Mouse (Mus musculus): ENCODE data around the gene Ptprr. TPM values are rescaled to one million over a fixed set of nuclear protein-coding genes. Genes with fewer than 3 reads are reported as not detected.

Gene Ptprr
- polyA plus RNA-seq, 1 experiment from 2014 or later, result 0.27 TPM

GRCm38 (mm10) chr10:116260658-116261433 is 242.8 kb downstream of the Ptprr start:
- peaks cover 13% of the 10 kb centered on the region; the same call in 1 of the 2 replicates for H3K4me1 ChIP-seq (ENCODE audit: control insufficient read depth, insufficient read depth, low read length)
- no peak overlapping the region for H3K4me2 ChIP-seq (replicated peaks; ENCODE audit: low read depth, low read length)
- no peaks in the 10 kb centered on the region for H3K27me3 ChIP-seq (ENCODE audit: control insufficient read depth, insufficient read depth, low read length)
- ATAC-seq (ENCODE audit: low FRiP score, low TSS enrichment), result no peak; the same call in 1 of the 2 replicates
- no peak overlapping the region for H3K4me3 ChIP-seq (ENCODE audit: low read length)
- no peaks in the 10 kb centered on the region for H3K9me3 ChIP-seq (ENCODE audit: control insufficient read depth, low read length)
- H3K27ac ChIP-seq (ENCODE audit: low read depth, low read length), result peak overlapping the region; percentile 30; the same call in 1 of the 2 replicates
- no peak overlapping the region for H3K9ac ChIP-seq (ENCODE audit: low read depth, low read length)
- no peaks in the 10 kb centered on the region for H3K36me3 ChIP-seq (ENCODE audit: control insufficient read depth, insufficient read depth, low read length)
- 61% methylated on average over 13 of the region's 13 CpGs for WGBS

- H3K4me1 ChIP-seq (ENCODE audit: control insufficient read depth, insufficient read depth, low read length), result peaks cover 13% of the 10 kb centered on the region; the same call in 1 of the 2 replicates
- no peak overlapping the region for H3K4me3 ChIP-seq (ENCODE audit: low read length)
- no peak for ATAC-seq (ENCODE audit: low FRiP score, low TSS enrichment)
- H3K36me3 ChIP-seq (ENCODE audit: control insufficient read depth, insufficient read depth, low read length), result no peaks in the 10 kb centered on the region
- H3K4me2 ChIP-seq (replicated peaks; ENCODE audit: low read depth, low read length), result no peak overlapping the region
- H3K27ac ChIP-seq (ENCODE audit: low read depth, low read length), result 0 out of 2 replicates have a peak overlapping the region, but pooled peaks have one; percentile 33
- H3K27me3 ChIP-seq (ENCODE audit: control insufficient read depth, insufficient read depth, low read length), result no peaks in the 10 kb centered on the region
- H3K9ac ChIP-seq (ENCODE audit: low read depth, low read length), result no peak overlapping the region
- WGBS, result 59% methylated on average over 5 of the region's 5 CpGs
- H3K9me3 ChIP-seq (ENCODE audit: control insufficient read depth, low read length), result no peaks in the 10 kb centered on the region
These were observed 243.5 kb downstream of the Ptprr start for GRCm38 (mm10) chr10:116261559-116261958.

DNA sequence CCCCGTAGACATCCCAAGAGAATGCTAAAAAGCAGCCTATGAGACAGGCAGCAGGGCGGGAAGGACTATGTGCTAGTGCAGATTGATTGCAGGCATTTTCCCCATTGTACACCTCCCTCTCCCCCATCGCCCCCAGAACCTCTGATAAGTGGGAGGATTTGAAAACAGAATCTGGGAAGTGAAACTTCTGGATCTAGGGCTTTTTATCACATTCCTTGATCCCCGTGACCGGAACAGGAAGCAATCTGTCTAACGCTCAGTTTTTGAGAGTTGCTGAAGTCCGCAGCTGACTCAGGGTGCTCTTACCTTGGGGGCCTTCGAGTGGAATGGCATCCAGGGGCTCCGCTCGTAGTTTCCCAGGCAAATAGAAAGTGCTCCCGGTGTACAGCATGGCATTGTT is 246.5 kb downstream of the Ptprr start:
- Histone ChIP-seq H3K4me3 (ENCODE audit: low read length) (no peak overlapping the region), H3K9me3 (ENCODE audit: control insufficient read depth, low read length) (no peaks in the 10 kb centered on the region), H3K27me3 (ENCODE audit: control insufficient read depth, insufficient read depth, low read length) (no peaks in the 10 kb centered on the region), H3K4me2 (replicated peaks; ENCODE audit: low read depth, low read length) (no peak overlapping the region), H3K4me1 (ENCODE audit: control insufficient read depth, insufficient read depth, low read length) (peaks cover 16% of the 10 kb centered on the region; the same call in 1 of the 2 replicates), H3K27ac (ENCODE audit: low read depth, low read length) (no peak overlapping the region), H3K9ac (ENCODE audit: low read depth, low read length) (no peak overlapping the region), H3K36me3 (ENCODE audit: control insufficient read depth, insufficient read depth, low read length) (no peaks in the 10 kb centered on the region)
- no peak for ATAC-seq (ENCODE audit: low FRiP score, low TSS enrichment)
- 46% methylated on average over 11 of the region's 11 CpGs for WGBS

GRCm38 (mm10) chr10:116266561-116267433 is 248.8 kb downstream of the Ptprr start:
- peak; percentile 77; the same call in 1 of the 2 replicates for ATAC-seq (ENCODE audit: low FRiP score, low TSS enrichment)
- WGBS, result 72% methylated on average over 15 of the region's 15 CpGs

GRCm38 (mm10) chr10:116267434-116267822 is 249.4 kb downstream of the Ptprr start:
- no peak overlapping the region for H3K9ac ChIP-seq (ENCODE audit: low read depth, low read length)
- no peaks in the 10 kb centered on the region for H3K9me3 ChIP-seq (ENCODE audit: control insufficient read depth, low read length)
- no peaks in the 10 kb centered on the region for H3K27me3 ChIP-seq (ENCODE audit: control insufficient read depth, insufficient read depth, low read length)
- ATAC-seq (ENCODE audit: low FRiP score, low TSS enrichment), result peak; percentile 61; the same call in 1 of the 2 replicates
- no peak overlapping the region for H3K4me3 ChIP-seq (ENCODE audit: low read length)
- peaks cover 13% of the 10 kb centered on the region; the same call in 1 of the 2 replicates for H3K4me1 ChIP-seq (ENCODE audit: control insufficient read depth, insufficient read depth, low read length)
- peak overlapping the region; percentile 89; the same call in 1 of the 2 replicates for H3K27ac ChIP-seq (ENCODE audit: low read depth, low read length)
- H3K36me3 ChIP-seq (ENCODE audit: control insufficient read depth, insufficient read depth, low read length), result no peaks in the 10 kb centered on the region
- WGBS, result 65% methylated on average over 4 of the region's 4 CpGs
- no peak overlapping the region for H3K4me2 ChIP-seq (replicated peaks; ENCODE audit: low read depth, low read length)

More at GRCm38 (mm10) chr10:116266561-116267433, 248.8 kb downstream of the Ptprr start:
- Histone ChIP-seq H3K27ac (ENCODE audit: low read depth, low read length) (peak overlapping the region; percentile 89), H3K9ac (ENCODE audit: low read depth, low read length) (no peak overlapping the region), H3K4me1 (ENCODE audit: control insufficient read depth, insufficient read depth, low read length) (peaks cover 13% of the 10 kb centered on the region; the same call in 1 of the 2 replicates), H3K9me3 (ENCODE audit: control insufficient read depth, low read length) (no peaks in the 10 kb centered on the region), H3K36me3 (ENCODE audit: control insufficient read depth, insufficient read depth, low read length) (no peaks in the 10 kb centered on the region), H3K4me3 (ENCODE audit: low read length) (no peak overlapping the region), H3K27me3 (ENCODE audit: control insufficient read depth, insufficient read depth, low read length) (no peaks in the 10 kb centered on the region), H3K4me2 (replicated peaks; ENCODE audit: low read depth, low read length) (no peak overlapping the region)

GRCm38 (mm10) chr10:116268343-116268742 is 250.3 kb downstream of the Ptprr start:
- Histone ChIP-seq H3K9me3 (ENCODE audit: control insufficient read depth, low read length) (no peaks in the 10 kb centered on the region), H3K4me3 (ENCODE audit: low read length) (no peak overlapping the region)
- WGBS, result 64% methylated on average over 4 of the region's 4 CpGs

DNA sequence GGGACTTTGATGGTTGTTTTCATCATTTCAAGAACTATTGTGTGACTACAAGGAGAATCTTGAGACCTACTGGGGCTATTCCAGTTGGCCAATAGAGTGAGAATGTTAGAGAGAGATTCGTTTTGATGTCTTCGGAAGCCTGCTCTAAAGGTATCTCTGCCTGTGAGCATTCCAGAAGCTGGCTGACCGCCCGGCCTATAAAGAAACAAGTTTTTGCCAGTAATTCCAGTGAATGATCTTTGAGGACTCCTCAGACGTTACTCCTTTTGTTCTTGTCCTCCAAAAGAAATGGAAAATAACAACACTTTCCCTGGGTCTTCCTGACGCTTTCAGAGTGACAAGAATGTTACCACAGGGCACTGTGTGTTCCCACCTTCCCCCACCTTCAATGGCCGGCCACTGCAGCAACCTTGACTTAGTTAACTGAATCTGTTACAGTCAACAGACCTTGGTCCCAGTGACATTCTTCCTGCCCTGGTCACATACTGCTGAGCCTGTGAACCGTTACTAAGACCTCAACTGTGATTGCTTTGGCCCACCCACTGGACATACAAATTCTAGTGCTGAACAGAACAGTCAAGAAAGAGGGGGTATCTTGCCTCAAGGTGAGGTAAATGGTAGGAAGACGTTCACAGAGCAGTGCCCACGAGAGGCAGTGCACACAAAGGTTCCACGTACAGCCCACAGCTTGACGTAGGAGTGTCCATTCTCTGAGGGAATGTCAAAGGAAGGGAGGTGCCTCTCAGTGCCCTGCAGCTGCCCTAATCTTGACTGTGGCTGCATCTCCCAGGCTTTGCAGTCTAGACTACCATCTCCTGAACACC is 252.8 kb downstream of the Ptprr start:
- Histone ChIP-seq H3K36me3 (ENCODE audit: control insufficient read depth, insufficient read depth, low read length) (no peaks in the 10 kb centered on the region), H3K9me3 (ENCODE audit: control insufficient read depth, low read length) (no peaks in the 10 kb centered on the region), H3K27me3 (ENCODE audit: control insufficient read depth, insufficient read depth, low read length) (no peaks in the 10 kb centered on the region), H3K4me2 (replicated peaks; ENCODE audit: low read depth, low read length) (no peak overlapping the region), H3K4me3 (ENCODE audit: low read length) (no peak overlapping the region), H3K4me1 (ENCODE audit: control insufficient read depth, insufficient read depth, low read length) (peaks cover 9% of the 10 kb centered on the region; the same call in 1 of the 2 replicates), H3K9ac (ENCODE audit: low read depth, low read length) (no peak overlapping the region), H3K27ac (ENCODE audit: low read depth, low read length) (no peak overlapping the region)
- 69% methylated on average over 12 of the region's 12 CpGs for WGBS
- ATAC-seq (ENCODE audit: low FRiP score, low TSS enrichment), result no peak

More at GRCm38 (mm10) chr10:116268343-116268742, 250.3 kb downstream of the Ptprr start:
- Histone ChIP-seq H3K27me3 (ENCODE audit: control insufficient read depth, insufficient read depth, low read length) (no peaks in the 10 kb centered on the region), H3K36me3 (ENCODE audit: control insufficient read depth, insufficient read depth, low read length) (no peaks in the 10 kb centered on the region), H3K27ac (ENCODE audit: low read depth, low read length) (no peak overlapping the region), H3K4me1 (ENCODE audit: control insufficient read depth, insufficient read depth, low read length) (peaks cover 13% of the 10 kb centered on the region; the same call in 1 of the 2 replicates), H3K4me2 (replicated peaks; ENCODE audit: low read depth, low read length) (no peak overlapping the region), H3K9ac (ENCODE audit: low read depth, low read length) (no peak overlapping the region)
- ATAC-seq (ENCODE audit: low FRiP score, low TSS enrichment), result no peak

DNA sequence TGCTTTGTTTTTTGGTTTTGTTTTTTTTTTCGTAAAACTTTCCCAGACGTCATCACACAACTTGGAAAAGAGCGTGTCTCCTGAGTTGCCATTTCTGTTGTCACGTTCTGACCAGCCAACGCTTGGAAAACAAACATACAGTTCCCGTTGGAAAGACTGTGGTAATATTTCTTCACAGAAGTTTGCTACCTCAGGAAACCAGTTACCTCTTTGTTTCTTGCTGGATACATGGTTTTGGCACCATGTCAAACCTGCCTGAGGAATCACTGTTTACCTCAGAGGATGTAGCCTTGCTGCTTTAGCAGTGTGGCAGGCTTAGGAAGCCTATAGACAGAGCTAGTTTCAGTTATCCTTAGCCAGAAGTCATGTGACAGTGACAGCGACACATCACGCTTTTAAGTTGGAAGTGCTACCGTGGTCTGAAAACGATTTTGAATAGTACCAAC is 253.5 kb downstream of the Ptprr start:
- H3K4me2 ChIP-seq (replicated peaks; ENCODE audit: low read depth, low read length), result no peak overlapping the region
- H3K27me3 ChIP-seq (ENCODE audit: control insufficient read depth, insufficient read depth, low read length), result no peaks in the 10 kb centered on the region
- H3K36me3 ChIP-seq (ENCODE audit: control insufficient read depth, insufficient read depth, low read length), result no peaks in the 10 kb centered on the region
- ATAC-seq (ENCODE audit: low FRiP score, low TSS enrichment), result no peak
- no peak overlapping the region for H3K4me3 ChIP-seq (ENCODE audit: low read length)
- peaks cover 9% of the 10 kb centered on the region; the same call in 1 of the 2 replicates for H3K4me1 ChIP-seq (ENCODE audit: control insufficient read depth, insufficient read depth, low read length)
- no peak overlapping the region for H3K9ac ChIP-seq (ENCODE audit: low read depth, low read length)
- H3K9me3 ChIP-seq (ENCODE audit: control insufficient read depth, low read length), result no peaks in the 10 kb centered on the region
- H3K27ac ChIP-seq (ENCODE audit: low read depth, low read length), result no peak overlapping the region
- 76% methylated on average over 10 of the region's 10 CpGs for WGBS

Data from kidney, embryonic 14.5 days (tissue).